10 mouse cellular contexts compared by ENCODE assay signal in the genomic region with DNA sequence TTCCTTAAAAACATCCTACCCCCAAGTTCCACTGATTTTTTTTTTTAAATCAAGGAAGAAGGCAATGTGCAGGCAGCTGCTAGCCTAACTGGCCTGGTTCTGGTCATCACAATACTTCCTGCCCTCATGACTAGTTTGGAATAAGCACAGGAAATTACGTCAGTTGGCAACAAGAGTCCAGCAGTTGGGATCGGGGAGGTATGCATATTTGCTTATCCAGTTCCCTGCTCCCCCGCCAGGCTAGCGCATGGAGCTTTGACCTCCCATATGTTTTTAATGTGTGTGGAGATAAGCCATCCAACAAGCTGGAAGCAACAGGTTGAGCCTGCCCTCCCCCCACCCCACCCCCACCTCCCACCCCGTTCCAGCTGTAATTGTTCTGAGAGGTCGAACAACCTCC.
A peak's percentile ranks its signal among the peaks of the same experiment; 100 is the strongest.
DNase-seq lines count a peak whose midpoint lies in the region; ATAC-seq and TF ChIP-seq lines count a peak whose summit lies in the region.
"Had no signal": no experiment of that assay in that cellular context is flagged by ENCODE, and none has a peak within 500 bp of the region (broad histone marks: within the 10 kb centered on the region; RNA-seq: fewer than 3 reads in every experiment).

No protein-coding gene starts in this region.

- no peaks in the 10 kb centered on the region for H3K36me3 ChIP-seq in liver, postnatal 0 days (replicated peaks; ENCODE audit: insufficient read depth, low read length)
- H3K36me3 ChIP-seq in liver, embryonic 11.5 days (ENCODE audit: control insufficient read depth, insufficient read depth, low read length), result no peaks in the 10 kb centered on the region
- H3K36me3 ChIP-seq in embryonic facial prominence, embryonic 10.5 days (replicated peaks), result no peaks in the 10 kb centered on the region
- H3K36me3 ChIP-seq in heart, embryonic 10.5 days, result no peaks in the 10 kb centered on the region

- no peak overlapping the region for H3K4me2 ChIP-seq in liver, postnatal 0 days (ENCODE audit: low read depth, low read length)
- H3K4me2 ChIP-seq in liver, embryonic 11.5 days, result no peak overlapping the region

- no peak for TF ChIP-seq EP300 in liver, postnatal 0 days (IDR thresholded peaks at IDR 0.05; ENCODE audit: low read depth)

- TF ChIP-seq CTCF in liver, postnatal 0 days (IDR thresholded peaks at IDR 0.05; ENCODE audit: low read depth), result no peak

- H3K9me3 ChIP-seq in liver, postnatal 0 days (ENCODE audit: low read length), result no peaks in the 10 kb centered on the region
- no peaks in the 10 kb centered on the region for H3K9me3 ChIP-seq in liver, embryonic 11.5 days (ENCODE audit: control insufficient read depth, low read length)
- no peaks in the 10 kb centered on the region for H3K9me3 ChIP-seq in embryonic facial prominence, embryonic 10.5 days
- no peaks in the 10 kb centered on the region for H3K9me3 ChIP-seq in heart, embryonic 10.5 days

- H3K27me3 ChIP-seq in liver, postnatal 0 days (ENCODE audit: insufficient read depth, low read length), result no peaks in the 10 kb centered on the region
- no peaks in the 10 kb centered on the region for H3K27me3 ChIP-seq in liver, embryonic 11.5 days (replicated peaks; ENCODE audit: control insufficient read depth, insufficient read depth, low read length)
- H3K27me3 ChIP-seq in embryonic facial prominence, embryonic 10.5 days (replicated peaks; ENCODE audit: low read depth, poor library complexity, severe bottlenecking), result peaks cover 16% of the 10 kb centered on the region; the same call in 1 of the 2 replicates
- peaks cover 12% of the 10 kb centered on the region; the same call in 1 of the 2 replicates for H3K27me3 ChIP-seq in heart, embryonic 10.5 days (ENCODE audit: insufficient read depth, poor library complexity, severe bottlenecking)
- H3K27me3 ChIP-seq: Patski had no signal

- DNase-seq in liver, postnatal 0 days, result peak; percentile 19
- no peak for DNase-seq in liver, embryonic 11.5 days (ENCODE audit: low spot score)
- DNase-seq in embryonic facial prominence, embryonic 10.5 days (ENCODE audit: low spot score), result peak; percentile 71
- no peak for DNase-seq in heart, embryonic 10.5 days (ENCODE audit: low spot score)
- DNase-seq in lung, postnatal 36 days, result peak; percentile 17
- DNase-seq in thymus, postnatal 10 days (ENCODE audit: low spot score in 2 of 2), result no peak
- DNase-seq: right cerebral cortex, postnatal 14 days; thymus, adult 2 months had no signal

- no peak overlapping the region for H3K4me3 ChIP-seq in liver, postnatal 0 days (ENCODE audit: low read depth, low read length)
- no peak overlapping the region for H3K4me3 ChIP-seq in liver, embryonic 11.5 days (ENCODE audit: low read depth, low read length)
- H3K4me3 ChIP-seq in embryonic facial prominence, embryonic 10.5 days, result no peak overlapping the region
- H3K4me3 ChIP-seq in heart, embryonic 10.5 days, result no peak overlapping the region

- peak; percentile 52 for ATAC-seq in liver, postnatal 0 days
- no peak; the same call in 1 of the 2 replicates for ATAC-seq in liver, embryonic 11.5 days (replicated peaks; ENCODE audit: low FRiP score)
- ATAC-seq in inflammation-experienced regulatory T-cells, adult 6 months, result no peak
- ATAC-seq: Patski had no signal

- peaks cover 7% of the 10 kb centered on the region; the same call in 1 of the 2 replicates for H3K4me1 ChIP-seq in liver, postnatal 0 days (ENCODE audit: insufficient read depth)
- no peaks in the 10 kb centered on the region for H3K4me1 ChIP-seq in liver, embryonic 11.5 days (replicated peaks; ENCODE audit: control insufficient read depth, insufficient read depth, low read length)
- peaks cover 66% of the 10 kb centered on the region for H3K4me1 ChIP-seq in embryonic facial prominence, embryonic 10.5 days
- peaks cover 41% of the 10 kb centered on the region for H3K4me1 ChIP-seq in heart, embryonic 10.5 days

- no peak overlapping the region for H3K9ac ChIP-seq in liver, postnatal 0 days (replicated peaks)
- H3K9ac ChIP-seq in liver, embryonic 11.5 days (ENCODE audit: low read depth, low read length), result no peak overlapping the region

- WGBS in liver, postnatal 0 days (ENCODE audit: insufficient replicate concordance), result 36% methylated on average over 6 of the region's 6 CpGs
- 38% methylated on average over 6 of the region's 6 CpGs for WGBS in liver, embryonic 11.5 days
- WGBS in embryonic facial prominence, embryonic 10.5 days, result 34% methylated on average over 6 of the region's 6 CpGs
- WGBS in heart, embryonic 10.5 days, result 52% methylated on average over 6 of the region's 6 CpGs

- no peak overlapping the region for H3K27ac ChIP-seq in liver, postnatal 0 days (ENCODE audit: low read depth)
- H3K27ac ChIP-seq in liver, embryonic 11.5 days (ENCODE audit: low read depth, low read length), result no peak overlapping the region
- peak overlapping the region; percentile 40; the same call in 1 of the 2 replicates for H3K27ac ChIP-seq in embryonic facial prominence, embryonic 10.5 days (replicated peaks)
- peak overlapping the region; percentile 36; the same call in 1 of the 2 replicates for H3K27ac ChIP-seq in heart, embryonic 10.5 days

Comparison
In these comparisons a context has a peak if more than half of its experiments do, and no peak if none do; other contexts are left out.
1. DNase-seq: peak in liver, postnatal 0 days (single experiment), embryonic facial prominence, embryonic 10.5 days (single experiment) and lung, postnatal 36 days (single experiment); none in liver, embryonic 11.5 days (single experiment), heart, embryonic 10.5 days (single experiment) and thymus, postnatal 10 days (0 of 2).
2. H3K27ac ChIP-seq: peak in embryonic facial prominence, embryonic 10.5 days (single experiment) and heart, embryonic 10.5 days (single experiment); none in liver, postnatal 0 days (single experiment) and liver, embryonic 11.5 days (single experiment).